Mouse (Mus musculus): ENCODE data around the gene Zdhhc8. TPM values are rescaled to one million over a fixed set of nuclear protein-coding genes. Genes with fewer than 3 reads are reported as not detected.

Gene Zdhhc8
- 10 to 100 TPM; 10.3 to 15.0 TPM for total RNA-seq (2023)

GRCm38 (mm10) chr16:18234671-18235388, at the start of gene Zdhhc8:
Gene Zdhhc8, minus strand, starts transcription at chr16:18235136.

DNA sequence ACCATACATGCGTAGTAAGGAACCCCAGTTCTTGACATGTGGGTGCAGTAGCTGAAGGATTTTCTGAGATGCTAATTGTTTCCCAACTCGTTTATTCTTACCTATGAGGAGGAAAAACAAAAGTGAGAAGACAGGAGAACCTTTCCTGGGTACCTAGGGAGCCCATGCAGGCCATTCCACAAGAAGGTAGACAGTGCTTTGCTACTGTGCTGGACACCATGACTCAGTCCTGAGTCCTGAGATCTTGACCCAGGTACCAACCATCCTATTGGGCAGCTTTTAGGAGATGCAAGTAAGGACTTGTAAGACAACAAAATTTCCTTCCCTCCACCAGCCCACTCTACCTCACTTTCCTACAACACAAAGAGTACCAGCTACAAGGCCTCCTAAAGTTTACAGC, 23.3 kb upstream of the Zdhhc8 start, which contains the start of gene Gm49776:
Gene Gm49776, minus strand, starts transcription at position 101 of the 400 bp plus-strand sequence.

GRCm38 (mm10) chr16:18248433-18249363, 13.8 kb upstream of the Zdhhc8 start, which contains the start of the genes Trmt2a and Ranbp1:
Gene Trmt2a, plus strand, starts transcription at chr16:18248679.
Gene Ranbp1, minus strand, starts transcription at chr16:18248732.

DNA sequence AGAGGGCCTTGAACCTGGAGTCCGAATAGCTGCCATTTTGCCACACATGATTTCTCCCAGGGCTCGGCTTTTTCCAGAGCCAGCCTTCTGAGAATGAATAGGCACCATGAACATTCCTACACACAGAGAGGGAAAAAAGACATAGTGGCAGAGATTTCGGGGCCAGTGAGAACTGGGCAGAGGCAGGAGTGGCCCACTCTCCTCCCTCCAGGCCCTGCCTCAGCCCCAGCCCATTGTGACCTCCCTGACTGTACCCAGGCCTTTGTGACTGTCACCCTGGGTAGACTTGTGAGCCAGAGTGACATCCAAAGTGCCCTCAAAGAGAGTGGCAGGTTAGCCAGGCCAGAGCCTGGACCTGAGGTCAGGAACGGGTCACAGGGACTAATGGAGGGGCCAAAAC, 17.4 kb downstream of the Zdhhc8 start, which contains the start of gene Ccdc188:
Gene Ccdc188, plus strand, starts transcription at position 301 of the 400 bp plus-strand sequence.

Other genes with a start within 250 kb of the Zdhhc8 start
- gene Dgcr6, start 182.3 kb downstream of the Zdhhc8 start, total RNA-seq (2023): 1 to 10 TPM; 3.8 to 8.2 TPM
- gene Prodh, start 144.9 kb downstream of the Zdhhc8 start, total RNA-seq (2023): 1 to 10 TPM; 2.1 to 2.9 TPM
- not detected for gene Rtn4r, start 107.5 kb downstream of the Zdhhc8 start, total RNA-seq (2023)
- gene Ccdc188, start 17.3 kb downstream of the Zdhhc8 start, total RNA-seq (2023): not detected
- 10 to 100 TPM; 87.6 to 90.3 TPM for gene Trmt2a, start 13.5 kb upstream of the Zdhhc8 start, total RNA-seq (2023)
- gene Ranbp1, start 13.6 kb upstream of the Zdhhc8 start, total RNA-seq (2023): 10 to 100 TPM; 55.7 to 70.2 TPM
- not detected for gene Gm49776, start 23.2 kb upstream of the Zdhhc8 start, total RNA-seq (2023)
- gene Dgcr8, start 54.1 kb upstream of the Zdhhc8 start, total RNA-seq (2023): 10 to 100 TPM; 19.9 to 26.3 TPM
- 10 to 100 TPM; 29.1 to 33.3 TPM for gene Tango2, start 113.0 kb upstream of the Zdhhc8 start, total RNA-seq (2023)
- 1 to 10 TPM; 4.4 to 5.8 TPM for gene Arvcf, start 113.0 kb upstream of the Zdhhc8 start, total RNA-seq (2023)
- 10 to 100 TPM; 20.4 to 23.3 TPM for gene Txnrd2, start 191.2 kb upstream of the Zdhhc8 start, total RNA-seq (2023)
- 10 to 100 TPM; 62.5 to 73.7 TPM for gene Comt, start 191.7 kb upstream of the Zdhhc8 start, total RNA-seq (2023)